Mouse (Mus musculus): Measurements from ENCODE around the gene Cmc4. TPM values are rescaled to one million over a fixed set of nuclear protein-coding genes. Genes with fewer than 3 reads are reported as not detected.
A peak's percentile ranks its signal among the peaks of the same experiment; 100 is the strongest.

The Cmc4 gene
- polyA plus RNA-seq (2014; fragmentation: Nextera tagmentation; extraction: Ambion mirVana) = 15.3 and 19.1 TPM in 2 replicates

DNA sequence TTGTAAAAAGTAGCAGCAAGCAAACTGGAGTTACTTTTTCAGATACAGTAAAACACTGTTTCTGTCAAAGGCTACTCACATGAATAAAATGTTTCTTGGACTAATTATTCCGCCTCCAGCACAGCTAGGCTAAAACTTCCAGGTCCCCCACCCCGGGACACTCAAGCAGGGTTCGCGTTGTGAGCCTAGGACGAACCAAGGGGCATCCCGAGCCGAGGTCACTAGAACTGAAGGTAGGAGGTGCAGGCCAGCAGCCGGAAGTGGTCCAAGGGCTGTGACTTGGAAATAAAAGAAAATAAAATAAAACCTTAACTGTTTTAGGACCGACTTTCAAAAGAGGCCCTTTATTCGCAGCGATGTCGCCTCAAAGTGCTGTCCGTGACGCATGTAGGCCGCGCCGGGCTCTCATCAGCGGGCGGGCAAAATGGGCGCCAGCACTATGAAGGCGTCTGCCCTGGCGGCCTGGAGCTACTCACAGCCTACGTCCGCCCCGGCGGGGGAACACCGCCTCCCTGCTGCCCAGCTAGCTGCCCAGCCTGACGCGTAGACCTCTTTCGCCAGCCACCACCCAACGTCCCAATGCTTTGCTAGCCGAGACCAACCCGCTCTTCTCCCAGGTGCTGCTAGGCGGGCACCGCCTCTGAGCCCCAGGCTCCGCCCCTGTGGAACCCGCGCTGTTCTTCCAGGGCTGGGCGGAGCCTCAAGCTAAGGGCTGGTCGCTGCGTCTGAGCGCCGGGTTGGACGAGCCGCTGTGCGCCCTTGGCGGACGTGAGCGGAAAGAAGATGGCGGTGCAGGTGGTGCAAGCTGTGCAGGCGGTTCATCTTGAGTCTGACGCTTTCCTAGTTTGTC, at the start of gene Cmc4, which contains the start of the genes Mtcp1 and Brcc3:
Gene Cmc4, minus strand, starts transcription at position 649 of the 850 bp plus-strand sequence.
Gene Mtcp1, minus strand, starts transcription at position 653 of the 850 bp plus-strand sequence.
Gene Brcc3, plus strand, starts transcription at position 693 of the 850 bp plus-strand sequence.
- H3K27me3 ChIP-seq (replicated peaks; ENCODE audit: control insufficient read depth, insufficient read depth, low read length) = peaks cover 6% of the 10 kb centered on the region; the same call in 1 of the 2 replicates
- 9% methylated on average over 52 of the region's 52 CpGs for WGBS
- ATAC-seq (replicated peaks; ENCODE audit: low FRiP score) = peak; percentile 99

DNA sequence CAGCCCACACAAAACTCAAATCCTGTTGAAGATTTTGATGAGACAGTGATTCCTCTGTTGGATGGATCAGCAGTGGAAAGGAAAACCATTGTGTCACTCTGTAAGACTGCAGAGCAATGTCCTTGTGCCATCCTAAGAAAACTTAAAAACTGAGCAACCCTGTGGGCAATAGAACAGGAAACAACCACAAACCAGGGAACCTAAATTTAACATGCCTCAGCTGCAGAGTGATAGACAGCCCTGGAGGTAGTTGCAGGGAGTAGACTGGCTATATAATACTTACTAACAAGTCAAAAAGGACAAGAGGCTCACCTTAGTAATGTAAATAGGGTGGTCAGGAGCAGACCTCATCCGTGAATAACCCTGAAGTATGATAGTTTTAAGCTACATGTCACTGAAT, 38.2 kb upstream of the Cmc4 start:
- no peak overlapping the region for H3K9ac ChIP-seq (ENCODE audit: low read depth, low read length)
- H3K27me3 ChIP-seq (replicated peaks; ENCODE audit: control insufficient read depth, insufficient read depth, low read length) = no peaks in the 10 kb centered on the region
- H3K27ac ChIP-seq (ENCODE audit: low read depth, low read length) = no peak overlapping the region
- H3K9me3 ChIP-seq (ENCODE audit: control insufficient read depth, low read length) = no peaks in the 10 kb centered on the region
- no peak overlapping the region for H3K4me3 ChIP-seq (ENCODE audit: low read depth, low read length)
- H3K4me2 ChIP-seq = no peak overlapping the region
- no peaks in the 10 kb centered on the region for H3K4me1 ChIP-seq (replicated peaks; ENCODE audit: control insufficient read depth, insufficient read depth, low read length)
- WGBS = 65% methylated on average over 1 of the region's 1 CpGs
- ATAC-seq (replicated peaks; ENCODE audit: low FRiP score) = no peak
- DNase-seq (ENCODE audit: low spot score) = no peak
- peaks cover 4% of the 10 kb centered on the region; the same call in 1 of the 2 replicates for H3K36me3 ChIP-seq (ENCODE audit: control insufficient read depth, insufficient read depth, low read length)

More for the DNA sequence above, at the start of gene Cmc4, which contains the start of the genes Mtcp1 and Brcc3:
- peaks cover 4% of the 10 kb centered on the region; the same call in 1 of the 2 replicates for H3K36me3 ChIP-seq (ENCODE audit: control insufficient read depth, insufficient read depth, low read length)
- peak; percentile 75 for DNase-seq (ENCODE audit: low spot score)
- H3K9ac ChIP-seq (ENCODE audit: low read depth, low read length) = peak within 1 kb of the TSS; percentile 72
- no peaks in the 10 kb centered on the region for H3K9me3 ChIP-seq (ENCODE audit: control insufficient read depth, low read length)
- no peaks in the 10 kb centered on the region for H3K4me1 ChIP-seq (replicated peaks; ENCODE audit: control insufficient read depth, insufficient read depth, low read length)
- peak within 1 kb of the TSS; percentile 58 for H3K4me2 ChIP-seq
- peak within 1 kb of the TSS; percentile 58 for H3K4me3 ChIP-seq (ENCODE audit: low read depth, low read length)
- H3K27ac ChIP-seq (ENCODE audit: low read depth, low read length) = peak within 1 kb of the TSS; percentile 91

DNA sequence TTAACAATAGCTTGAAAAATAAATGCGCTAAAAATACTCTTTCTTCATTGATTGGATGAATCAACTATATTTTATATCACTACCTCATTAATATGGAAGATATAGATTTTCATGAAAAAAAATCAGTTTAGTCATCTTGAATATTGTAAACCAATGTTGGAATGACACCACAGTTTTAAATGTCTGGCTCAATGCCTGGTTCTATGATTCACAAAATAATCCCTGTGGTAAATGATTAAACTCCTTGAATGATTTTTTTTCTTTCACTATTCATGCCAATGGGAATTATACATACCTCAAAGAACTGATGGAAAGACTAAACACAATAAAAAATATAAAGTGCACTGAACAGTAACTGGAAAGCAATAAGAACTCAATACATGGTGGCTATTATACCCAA, 6.7 kb downstream of the Cmc4 start:
- ATAC-seq (replicated peaks; ENCODE audit: low FRiP score) (no peak), DNase-seq (ENCODE audit: low spot score) (no peak)
- no peak overlapping the region for H3K4me3 ChIP-seq (ENCODE audit: low read depth, low read length)
- H3K27me3 ChIP-seq (replicated peaks; ENCODE audit: control insufficient read depth, insufficient read depth, low read length) = no peaks in the 10 kb centered on the region
- no peak overlapping the region for H3K27ac ChIP-seq (ENCODE audit: low read depth, low read length)
- H3K9ac ChIP-seq (ENCODE audit: low read depth, low read length) = no peak overlapping the region
- no peaks in the 10 kb centered on the region for H3K9me3 ChIP-seq (ENCODE audit: control insufficient read depth, low read length)
- H3K4me1 ChIP-seq (replicated peaks; ENCODE audit: control insufficient read depth, insufficient read depth, low read length) = no peaks in the 10 kb centered on the region
- no peaks in the 10 kb centered on the region for H3K36me3 ChIP-seq (ENCODE audit: control insufficient read depth, insufficient read depth, low read length)
- no peak overlapping the region for H3K4me2 ChIP-seq
- WGBS = 90% methylated on average over 1 of the region's 1 CpGs

DNA sequence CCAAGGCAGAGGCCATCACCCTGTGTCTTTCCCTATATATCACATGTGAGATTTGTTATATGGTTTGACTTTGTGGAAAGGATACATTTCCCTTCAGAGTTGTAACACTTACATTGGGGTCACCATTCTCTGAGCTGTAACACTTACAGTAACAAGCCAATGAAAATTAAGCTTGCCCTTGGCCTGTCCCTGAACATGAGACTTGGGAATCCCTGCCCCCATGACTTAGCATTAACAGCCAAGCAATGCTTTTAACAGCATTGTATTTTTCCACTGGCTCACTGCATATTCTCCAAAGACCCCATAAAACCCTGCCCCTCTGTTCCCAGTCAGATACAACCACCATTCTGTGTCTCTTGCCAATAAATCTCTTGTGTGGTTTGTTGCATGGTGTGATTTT, 13.0 kb downstream of the Cmc4 start:
- no peaks in the 10 kb centered on the region for H3K4me1 ChIP-seq (replicated peaks; ENCODE audit: control insufficient read depth, insufficient read depth, low read length)
- H3K27ac ChIP-seq (ENCODE audit: low read depth, low read length) = no peak overlapping the region
- H3K4me2 ChIP-seq = no peak overlapping the region
- no peak for DNase-seq (ENCODE audit: low spot score)
- no peaks in the 10 kb centered on the region for H3K36me3 ChIP-seq (ENCODE audit: control insufficient read depth, insufficient read depth, low read length)
- H3K9ac ChIP-seq (ENCODE audit: low read depth, low read length) = no peak overlapping the region
- H3K27me3 ChIP-seq (replicated peaks; ENCODE audit: control insufficient read depth, insufficient read depth, low read length) = no peaks in the 10 kb centered on the region
- ATAC-seq (replicated peaks; ENCODE audit: low FRiP score) = no peak
- no peaks in the 10 kb centered on the region for H3K9me3 ChIP-seq (ENCODE audit: control insufficient read depth, low read length)
- no peak overlapping the region for H3K4me3 ChIP-seq (ENCODE audit: low read depth, low read length)

DNA sequence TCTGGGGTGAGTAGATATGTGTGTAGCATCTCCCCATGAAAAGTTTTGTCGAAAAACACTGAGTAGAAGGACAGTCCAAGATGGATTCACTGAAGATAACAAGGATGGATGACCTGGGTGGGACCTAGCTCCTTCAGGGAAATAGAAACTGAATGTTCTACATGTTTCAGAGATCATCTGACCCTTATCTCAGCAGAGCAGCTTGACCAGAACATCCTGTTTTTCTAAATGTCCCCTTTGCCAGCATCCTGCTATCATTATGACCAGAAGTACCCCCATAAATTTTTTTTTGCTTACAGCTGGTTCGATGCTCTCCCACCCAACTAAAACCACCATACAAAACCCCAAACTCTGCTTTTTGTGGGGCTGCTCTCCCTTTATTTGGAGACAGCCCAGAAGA, 13.7 kb downstream of the Cmc4 start:
- H3K4me3 ChIP-seq (ENCODE audit: low read depth, low read length) = no peak overlapping the region
- DNase-seq (ENCODE audit: low spot score) (no peak), ATAC-seq (replicated peaks; ENCODE audit: low FRiP score) (peak; percentile 79)
- no peak overlapping the region for H3K9ac ChIP-seq (ENCODE audit: low read depth, low read length)
- H3K27me3 ChIP-seq (replicated peaks; ENCODE audit: control insufficient read depth, insufficient read depth, low read length) = no peaks in the 10 kb centered on the region
- H3K27ac ChIP-seq (ENCODE audit: low read depth, low read length) = peak overlapping the region; percentile 11; the same call in 1 of the 2 replicates
- H3K36me3 ChIP-seq (ENCODE audit: control insufficient read depth, insufficient read depth, low read length) = no peaks in the 10 kb centered on the region
- WGBS = 52% methylated on average over 2 of the region's 2 CpGs
- H3K4me1 ChIP-seq (replicated peaks; ENCODE audit: control insufficient read depth, insufficient read depth, low read length) = no peaks in the 10 kb centered on the region
- no peak overlapping the region for H3K4me2 ChIP-seq
- no peaks in the 10 kb centered on the region for H3K9me3 ChIP-seq (ENCODE audit: control insufficient read depth, low read length)

DNA sequence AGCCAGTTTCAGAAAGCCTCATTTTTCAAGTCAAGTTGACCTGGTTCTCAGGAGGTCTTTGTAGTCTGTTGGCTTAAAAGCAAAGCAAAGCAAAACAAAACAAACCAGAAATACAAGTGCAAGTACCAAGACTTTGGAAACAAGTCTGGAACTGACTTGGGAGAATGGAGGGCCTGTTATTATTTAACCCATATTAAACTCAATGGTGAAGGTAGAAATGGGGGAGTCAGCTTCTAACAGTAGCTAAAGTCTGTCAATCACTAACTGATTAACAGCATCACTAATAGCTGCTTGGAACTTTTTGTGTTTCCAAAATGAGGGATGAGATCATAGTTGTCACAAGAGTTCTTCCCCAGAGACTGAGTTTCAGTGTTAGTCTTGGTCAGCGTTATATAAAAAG, 16.9 kb downstream of the Cmc4 start:
- Histone ChIP-seq H3K4me3 (ENCODE audit: low read depth, low read length) (no peak overlapping the region), H3K9me3 (ENCODE audit: control insufficient read depth, low read length) (no peaks in the 10 kb centered on the region), H3K36me3 (ENCODE audit: control insufficient read depth, insufficient read depth, low read length) (no peaks in the 10 kb centered on the region), H3K9ac (ENCODE audit: low read depth, low read length) (no peak overlapping the region), H3K4me1 (replicated peaks; ENCODE audit: control insufficient read depth, insufficient read depth, low read length) (no peaks in the 10 kb centered on the region), H3K27me3 (replicated peaks; ENCODE audit: control insufficient read depth, insufficient read depth, low read length) (no peaks in the 10 kb centered on the region), H3K27ac (ENCODE audit: low read depth, low read length) (no peak overlapping the region), H3K4me2 (no peak overlapping the region)
- DNase-seq (ENCODE audit: low spot score) (no peak), ATAC-seq (replicated peaks; ENCODE audit: low FRiP score) (no peak)
- 86% methylated on average over 1 of the region's 1 CpGs for WGBS

DNA sequence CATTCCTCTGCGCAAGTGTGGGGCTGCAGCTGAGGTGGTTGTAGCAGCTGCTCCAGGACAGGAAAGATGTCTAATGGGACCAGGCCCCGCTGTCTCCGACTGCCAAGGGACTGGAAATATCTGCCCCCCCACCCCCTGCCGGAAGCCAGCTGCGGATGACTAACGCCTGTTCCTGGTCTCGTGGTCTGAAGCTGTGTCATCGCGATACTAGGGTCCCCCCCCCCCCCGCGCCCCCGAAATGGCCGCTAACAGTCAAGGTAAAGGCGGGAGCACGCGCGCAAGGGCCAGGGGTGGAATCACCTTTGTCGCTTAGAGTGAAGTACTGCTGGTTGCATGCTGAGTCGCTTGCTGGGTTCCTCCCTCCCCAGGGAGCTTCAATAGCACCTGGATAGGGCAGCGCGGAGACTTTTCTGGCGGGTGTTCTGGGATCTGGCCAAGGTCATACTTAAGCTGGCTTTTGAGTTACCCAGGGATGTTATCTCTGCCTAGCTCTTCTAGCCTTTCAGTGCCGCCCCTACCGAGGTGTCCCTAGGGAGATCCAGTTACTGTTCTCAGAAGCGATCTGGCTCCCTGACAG, 34.1 kb downstream of the Cmc4 start, which contains the start of the genes Fundc2 and F8:
Gene Fundc2, plus strand, starts transcription at position 205 of the 577 bp plus-strand sequence.
Gene F8, minus strand, starts transcription at position 421 of the 577 bp plus-strand sequence.
- H3K4me1 ChIP-seq (replicated peaks; ENCODE audit: control insufficient read depth, insufficient read depth, low read length) = no peaks in the 10 kb centered on the region
- peak within 1 kb of the TSS; percentile 59 for H3K4me2 ChIP-seq
- 8% methylated on average over 23 of the region's 25 CpGs for WGBS
- H3K27ac ChIP-seq (ENCODE audit: low read depth, low read length) = peak within 1 kb of the TSS; percentile 83
- H3K9ac ChIP-seq (ENCODE audit: low read depth, low read length) = peak within 1 kb of the TSS; percentile 63
- DNase-seq (ENCODE audit: low spot score) (peak; percentile 79), ATAC-seq (replicated peaks; ENCODE audit: low FRiP score) (peak; percentile 90)
- no peaks in the 10 kb centered on the region for H3K27me3 ChIP-seq (replicated peaks; ENCODE audit: control insufficient read depth, insufficient read depth, low read length)
- peak within 1 kb of the TSS; percentile 50 for H3K4me3 ChIP-seq (ENCODE audit: low read depth, low read length)
- H3K9me3 ChIP-seq (ENCODE audit: control insufficient read depth, low read length) = no peaks in the 10 kb centered on the region
- H3K36me3 ChIP-seq (ENCODE audit: control insufficient read depth, insufficient read depth, low read length) = no peaks in the 10 kb centered on the region

DNA sequence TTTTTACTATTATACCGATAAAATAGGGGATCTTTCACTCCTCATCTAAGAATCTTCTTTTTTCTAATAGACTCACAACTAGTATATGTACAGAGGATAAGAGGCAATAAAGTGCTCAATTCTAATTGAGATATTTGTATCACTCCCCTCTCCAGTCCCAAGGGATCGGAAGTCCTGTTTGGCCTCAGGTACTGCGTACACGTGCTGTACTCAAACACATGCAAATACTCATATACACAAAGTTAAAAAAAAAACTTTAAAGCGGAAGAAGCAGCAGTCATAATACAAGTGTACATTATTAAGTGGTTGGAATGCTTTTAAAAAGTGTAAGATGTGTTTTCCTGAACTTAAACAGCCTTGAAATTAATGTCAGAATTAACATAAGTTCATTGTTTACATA, 34.7 kb downstream of the Cmc4 start:
- Histone ChIP-seq H3K4me3 (ENCODE audit: low read depth, low read length) (peak overlapping the region; percentile 50), H3K4me1 (replicated peaks; ENCODE audit: control insufficient read depth, insufficient read depth, low read length) (no peaks in the 10 kb centered on the region), H3K4me2 (peak overlapping the region; percentile 59), H3K9me3 (ENCODE audit: control insufficient read depth, low read length) (no peaks in the 10 kb centered on the region), H3K27me3 (replicated peaks; ENCODE audit: control insufficient read depth, insufficient read depth, low read length) (no peaks in the 10 kb centered on the region), H3K9ac (ENCODE audit: low read depth, low read length) (no peak overlapping the region), H3K27ac (ENCODE audit: low read depth, low read length) (no peak overlapping the region), H3K36me3 (ENCODE audit: control insufficient read depth, insufficient read depth, low read length) (no peaks in the 10 kb centered on the region)
- DNase-seq (ENCODE audit: low spot score) = no peak
- 70% methylated on average over 5 of the region's 5 CpGs for WGBS
- no peak for ATAC-seq (replicated peaks; ENCODE audit: low FRiP score)

All from liver, embryonic 11.5 days (tissue).